Mouse (Mus musculus): ENCODE measurements around the gene Nckap5.

DNA sequence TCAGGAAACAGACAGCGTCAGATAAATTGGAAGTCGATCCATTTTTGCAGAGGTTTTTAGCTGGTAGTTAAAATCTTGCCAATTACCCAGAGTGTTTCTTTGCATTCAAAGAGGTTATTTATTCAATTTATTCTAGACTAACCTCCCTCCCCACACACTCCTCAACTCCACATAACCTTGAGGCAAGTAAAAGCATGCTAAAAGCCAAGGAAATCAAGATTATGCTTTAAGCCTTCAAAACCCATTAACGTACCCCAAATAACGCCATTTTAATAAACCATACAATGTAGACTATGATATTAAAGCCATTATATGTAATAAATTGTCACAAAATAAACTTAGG lies 129.7 kb downstream of the Nckap5 start:
- TF ChIP-seq POLR2A (IDR thresholded peaks at IDR 0.05; ENCODE audit: low read depth, low read length) (no peak), CTCF (conservative IDR thresholded peaks at IDR 0.05; ENCODE audit: insufficient read depth, insufficient read length, low read depth, low read length) (no peak)
